21 mouse cellular contexts compared by ENCODE assay signal in the genomic region with DNA sequence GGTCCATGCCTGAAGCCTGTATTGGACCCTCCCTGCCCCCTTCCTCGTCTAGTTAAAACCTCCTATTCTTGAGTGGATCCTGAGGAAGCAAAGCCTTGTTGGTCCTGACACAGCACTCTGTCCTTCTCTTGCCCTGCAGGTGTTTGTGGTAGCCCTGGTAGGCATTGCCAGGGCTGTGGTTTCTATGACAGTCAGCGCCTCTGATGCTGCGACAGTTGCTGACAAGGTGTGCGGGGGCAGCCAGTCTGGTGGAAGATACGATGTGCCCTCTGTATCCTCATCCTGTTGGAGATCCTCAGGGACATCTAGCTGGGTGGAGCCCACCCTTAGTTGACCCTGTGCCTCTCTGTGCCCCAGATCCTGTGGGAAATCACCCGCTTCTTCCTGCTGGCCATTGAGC. TPM values are rescaled to one million over a fixed set of nuclear protein-coding genes. Genes with fewer than 3 reads are reported as not detected.
A peak's percentile ranks its signal among the peaks of the same experiment; 100 is the strongest.
DNase-seq lines count a peak whose midpoint lies in the region; ATAC-seq lines count a peak whose summit lies in the region.
"Had no signal": no experiment of that assay in that cellular context is flagged by ENCODE, and none has a peak within 500 bp of the region (broad histone marks: within the 10 kb centered on the region; RNA-seq: fewer than 3 reads in every experiment).

No protein-coding gene starts in this region.

- no peaks in the 10 kb centered on the region for H3K9me3 ChIP-seq in liver, embryonic 13.5 days (replicated peaks)
- H3K9me3 ChIP-seq: forebrain, embryonic 10.5 days; forebrain, embryonic 13.5 days; hindbrain, embryonic 12.5 days; hindbrain, embryonic 15.5 days had no signal

- H3K27ac ChIP-seq in liver, embryonic 13.5 days = peak overlapping the region; percentile 56; the same call in 1 of the 2 replicates
- H3K27ac ChIP-seq: forebrain, embryonic 10.5 days; forebrain, embryonic 13.5 days; gastrocnemius, adult 2 months; hindbrain, embryonic 12.5 days; hindbrain, embryonic 15.5 days had no signal

- peaks cover 82% of the 10 kb centered on the region for H3K36me3 ChIP-seq in liver, embryonic 13.5 days
- H3K36me3 ChIP-seq: hindbrain, embryonic 15.5 days had no signal

- no peak for DNase-seq in liver, embryonic 13.5 days
- DNase-seq in liver = no peak
- peak; percentile 28 for DNase-seq in 3T3-L1 (ENCODE audit: low read depth, low spot score)
- peak; percentile 41 for DNase-seq in thymus, postnatal 25 days
- no peak for DNase-seq in embryo, embryonic 11 days
- no peak for DNase-seq in urinary bladder, adult 2 months (ENCODE audit: low spot score)
- DNase-seq: adrenal gland, adult 2 months; adrenal gland, postnatal 14 days; cerebellum, adult 11 months; cerebellum, adult 2 months; cerebellum, postnatal 36 days; gastrocnemius, adult 2 months; gastrocnemius, postnatal 14 days; heart, adult 11 months had no signal

- no peak for ATAC-seq in liver, embryonic 13.5 days (ENCODE audit: low read depth)
- ATAC-seq: CD4-positive, CD25-positive, alpha-beta regulatory T cell, adult 4 months; forebrain, embryonic 13.5 days; forebrain, embryonic 16.5 days had no signal

- WGBS in liver, embryonic 13.5 days (ENCODE audit: insufficient replicate concordance) = 84% methylated on average over 6 of the region's 6 CpGs

- H3K4me1 ChIP-seq in liver, embryonic 13.5 days (replicated peaks) = peaks cover 68% of the 10 kb centered on the region

- no peak overlapping the region for H3K9ac ChIP-seq in liver, embryonic 13.5 days
- H3K9ac ChIP-seq: forebrain, embryonic 13.5 days; hindbrain, embryonic 12.5 days; hindbrain, embryonic 15.5 days had no signal

- no peaks in the 10 kb centered on the region for H3K27me3 ChIP-seq in liver, embryonic 13.5 days
- H3K27me3 ChIP-seq: forebrain, embryonic 13.5 days; hindbrain, embryonic 12.5 days; hindbrain, embryonic 15.5 days had no signal

- no peak overlapping the region for H3K4me3 ChIP-seq in liver, embryonic 13.5 days (replicated peaks)
- H3K4me3 ChIP-seq: forebrain, embryonic 10.5 days; forebrain, embryonic 13.5 days; gastrocnemius, adult 2 months; hindbrain, embryonic 12.5 days; hindbrain, embryonic 15.5 days had no signal

- no peak overlapping the region for H3K4me2 ChIP-seq in liver, embryonic 13.5 days
- H3K4me2 ChIP-seq: forebrain, embryonic 13.5 days; heart, embryonic 11.5 days; hindbrain, embryonic 12.5 days; hindbrain, embryonic 15.5 days had no signal

RNA-seq across cellular contexts. Expression of a gene that starts 7.1 kb away (rescaled TPM):
- polyA plus RNA-seq in liver, embryonic 13.5 days (2015; fragmentation: Nextera tagmentation; extraction: Ambion mirVana) = 42.8 and 46.0 TPM in 2 replicates
- polyA plus RNA-seq in urinary bladder, adult 2 months (2012; rRNA removed) = 88.4 and 107 TPM in 2 replicates

RNA-seq across cellular contexts. Expression of a gene that starts 10.6 kb away (rescaled TPM):
- polyA plus RNA-seq in liver, embryonic 13.5 days (2015; fragmentation: Nextera tagmentation; extraction: Ambion mirVana) = 186 and 202 TPM in 2 replicates
- polyA plus RNA-seq in urinary bladder, adult 2 months (2012; rRNA removed) = 10.0 and 14.5 TPM in 2 replicates

RNA-seq across cellular contexts. Expression of a gene that starts 34.3 kb away (rescaled TPM):
- polyA plus RNA-seq in liver, embryonic 13.5 days (2015; fragmentation: Nextera tagmentation; extraction: Ambion mirVana) = 2.3 and 2.9 TPM in 2 replicates
- polyA plus RNA-seq in urinary bladder, adult 2 months (2012; rRNA removed) = 23.2 and 24.2 TPM in 2 replicates

Comparison
In these comparisons a context has a peak if more than half of its experiments do, and no peak if none do; other contexts are left out.
1. DNase-seq: peak in 3T3-L1 (single experiment) and thymus, postnatal 25 days (single experiment); none in liver, embryonic 13.5 days (single experiment), liver (single experiment), embryo, embryonic 11 days (single experiment) and urinary bladder, adult 2 months (single experiment).
2. RNA of a gene that starts 10.6 kb away (polyA plus RNA-seq): 186 to 202 TPM in liver, embryonic 13.5 days; 10.0 to 14.5 TPM in urinary bladder, adult 2 months; every median in the first group is over 10 times any median in the second.